Mouse (Mus musculus) C2C12 (cell line): ENCODE measurements around the gene Gtf3c5. TPM values are rescaled to one million over a fixed set of nuclear protein-coding genes. Genes with fewer than 3 reads are reported as not detected.

Experiments used
- H3K27me3 ChIP-seq: one replicate; pipeline ENCODE4 v1.6.1; 2011; ENCODE audit not compliant: control insufficient read depth, insufficient read depth, insufficient read length
- H3K36me3 ChIP-seq: one replicate; pipeline ENCODE4 v1.6.1; 2011; ENCODE audit not compliant: control insufficient read depth, insufficient read depth
- H3K4me3 ChIP-seq: one replicate; pipeline ENCODE4 v1.5.1; 2011; ENCODE audit warnings: mild to moderate bottlenecking, control low read depth; ENCODE audit not compliant: poor library complexity, insufficient read depth, severe bottlenecking
- H3K79me2 ChIP-seq: one replicate; pipeline ENCODE4 v1.6.1; 2011; ENCODE audit not compliant: control insufficient read depth, insufficient read depth
- H3K79me3 ChIP-seq: one replicate; pipeline ENCODE4 v1.6.1; 2011; ENCODE audit warnings: low read depth, control low read depth
- H3ac ChIP-seq: one replicate; pipeline ENCODE3; 2011; ENCODE audit warnings: low read depth; ENCODE audit not compliant: control insufficient read depth, insufficient read length
- CEBPB ChIP-seq: IDR thresholded peaks from one replicate; pipeline ENCODE4 v1.6.1; 2011; ENCODE audit warnings: low read depth, mild to moderate bottlenecking, control low read depth, moderate library complexity
- CTCF ChIP-seq: IDR thresholded peaks from one replicate; pipeline ENCODE4 v1.5.1; 2011; ENCODE audit not compliant: control insufficient read depth, insufficient read depth, insufficient read length
- FOSL1 ChIP-seq: IDR thresholded peaks from one replicate; pipeline ENCODE4 v1.8.0; 2011; ENCODE audit warnings: mild to moderate bottlenecking, low read length; ENCODE audit not compliant: poor library complexity, insufficient read depth, severe bottlenecking
- MAX ChIP-seq: IDR thresholded peaks from one replicate; pipeline ENCODE4 v1.6.1; 2011; ENCODE audit warnings: mild to moderate bottlenecking, control low read depth
- MYOD1 ChIP-seq: IDR thresholded peaks from one replicate; pipeline ENCODE4 v1.6.1; 2011; ENCODE audit warnings: low read depth; ENCODE audit not compliant: control insufficient read depth, insufficient read length
- MYOG ChIP-seq: IDR thresholded peaks from one replicate; pipeline ENCODE4 v1.6.1; 2011; ENCODE audit not compliant: control insufficient read depth, insufficient read length; ENCODE audit errors: extremely low read depth
- USF1 ChIP-seq: IDR thresholded peaks from one replicate; pipeline ENCODE4 v1.6.1; 2011; ENCODE audit warnings: low read depth, mild to moderate bottlenecking, control low read depth, moderate library complexity
- polyA plus RNA-seq: library from polyadenylated mRNA; unstranded; fragments of >200 nt; fragmentation: generic; extraction: Trizol; gene quantifications from one replicate; pipeline ENCODE4 v1.2.1, GENCODE M21; 2012; ENCODE audit warnings: missing spikeins

Gene Gtf3c5
- polyA plus RNA-seq, 1 experiment = 28.1 TPM

DNA sequence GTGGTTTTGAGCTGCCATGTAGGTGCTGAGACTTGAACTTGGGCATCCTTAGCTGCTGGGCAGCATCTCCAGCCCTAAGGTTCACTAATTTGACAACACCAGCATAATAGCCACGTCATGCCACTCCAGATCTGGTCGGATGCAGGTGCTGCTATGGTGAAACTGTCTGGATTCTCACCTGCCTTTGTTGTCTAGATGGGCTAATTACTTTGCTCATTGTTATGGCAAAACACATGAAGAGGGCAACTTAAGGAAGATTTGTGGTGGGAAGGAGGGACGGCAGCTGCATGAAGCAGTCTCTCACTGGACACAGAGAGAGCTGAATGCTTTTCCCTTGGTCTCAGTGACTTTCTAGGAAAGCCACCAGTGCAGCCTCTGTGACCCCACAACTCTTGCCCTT lies 42.5 kb upstream of the Gtf3c5 start:
- H3ac ChIP-seq = no peak overlapping the region
- no peak for TF ChIP-seq MYOD1
- TF ChIP-seq MAX = no peak
- TF ChIP-seq MYOG = no peak
- TF ChIP-seq FOSL1 = no peak
- TF ChIP-seq CTCF = no peak
- TF ChIP-seq CEBPB = no peak
- TF ChIP-seq USF1 = no peak
- H3K79me2 ChIP-seq = no peaks in the 10 kb centered on the region
- H3K79me3 ChIP-seq = no peaks in the 10 kb centered on the region
- peaks cover 20% of the 10 kb centered on the region for H3K27me3 ChIP-seq
- H3K36me3 ChIP-seq = no peaks in the 10 kb centered on the region
- H3K4me3 ChIP-seq = no peak overlapping the region

GRCm38 (mm10) chr2:28624870-28625269 lies 41.3 kb upstream of the Gtf3c5 start:
- Histone ChIP-seq H3K27me3 (peaks cover 23% of the 10 kb centered on the region), H3K79me3 (no peaks in the 10 kb centered on the region), H3K36me3 (no peaks in the 10 kb centered on the region), H3K4me3 (no peak overlapping the region), H3K79me2 (no peaks in the 10 kb centered on the region), H3ac (no peak overlapping the region)
- no peak for TF ChIP-seq MAX

- Histone ChIP-seq H3K79me3 (no peaks in the 10 kb centered on the region), H3ac (no peak overlapping the region), H3K27me3 (peaks cover 36% of the 10 kb centered on the region), H3K36me3 (no peaks in the 10 kb centered on the region), H3K79me2 (no peaks in the 10 kb centered on the region), H3K4me3 (no peak overlapping the region)
- TF ChIP-seq FOSL1 = no peak
- TF ChIP-seq USF1 = no peak
- TF ChIP-seq CEBPB = no peak
- TF ChIP-seq MAX = no peak
- peak; percentile 79 for TF ChIP-seq CTCF
Observed at GRCm38 (mm10) chr2:28622521-28623124, 39.1 kb upstream of the Gtf3c5 start.

GRCm38 (mm10) chr2:28621664-28622171 lies 38.2 kb upstream of the Gtf3c5 start, which contains the start of gene Gfi1b:
TSS of gene Gfi1b (minus strand) at chr2:28621982.
- Histone ChIP-seq H3ac (no peak within 1 kb of the TSS), H3K79me3 (no peaks in the 10 kb centered on the region), H3K4me3 (no peak within 1 kb of the TSS), H3K79me2 (no peaks in the 10 kb centered on the region), H3K27me3 (peaks cover 35% of the 10 kb centered on the region), H3K36me3 (no peaks in the 10 kb centered on the region)
- TF ChIP-seq MYOG (no peak), CTCF (no peak), MYOD1 (no peak), USF1 (no peak), CEBPB (no peak)

DNA sequence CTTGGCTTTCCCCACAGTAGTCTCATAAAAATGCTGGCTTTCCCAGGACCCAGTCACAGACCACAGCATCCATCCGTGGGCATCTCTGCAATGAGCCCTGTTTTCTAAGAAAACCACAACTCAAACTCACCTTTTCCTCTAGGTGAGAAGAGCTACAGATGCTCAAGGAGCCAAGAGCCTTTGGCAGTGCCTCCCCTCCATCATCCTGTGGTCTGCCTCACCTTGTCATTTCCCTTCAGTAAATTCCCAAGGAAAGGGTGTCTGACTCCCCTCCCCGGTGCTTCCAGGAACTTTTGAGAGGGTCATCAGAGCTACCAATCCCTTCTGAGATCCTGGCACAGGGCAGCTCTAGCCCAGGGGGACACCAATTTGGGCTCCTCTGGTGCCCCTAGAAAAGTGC lies 37.6 kb upstream of the Gtf3c5 start:
- H3K36me3 ChIP-seq = no peaks in the 10 kb centered on the region
- no peak overlapping the region for H3K4me3 ChIP-seq
- TF ChIP-seq CTCF (no peak), MYOD1 (no peak), MYOG (no peak), MAX (no peak)
- H3K27me3 ChIP-seq = peaks cover 33% of the 10 kb centered on the region
- no peak overlapping the region for H3ac ChIP-seq
- H3K79me3 ChIP-seq = no peaks in the 10 kb centered on the region
- H3K79me2 ChIP-seq = no peaks in the 10 kb centered on the region

DNA sequence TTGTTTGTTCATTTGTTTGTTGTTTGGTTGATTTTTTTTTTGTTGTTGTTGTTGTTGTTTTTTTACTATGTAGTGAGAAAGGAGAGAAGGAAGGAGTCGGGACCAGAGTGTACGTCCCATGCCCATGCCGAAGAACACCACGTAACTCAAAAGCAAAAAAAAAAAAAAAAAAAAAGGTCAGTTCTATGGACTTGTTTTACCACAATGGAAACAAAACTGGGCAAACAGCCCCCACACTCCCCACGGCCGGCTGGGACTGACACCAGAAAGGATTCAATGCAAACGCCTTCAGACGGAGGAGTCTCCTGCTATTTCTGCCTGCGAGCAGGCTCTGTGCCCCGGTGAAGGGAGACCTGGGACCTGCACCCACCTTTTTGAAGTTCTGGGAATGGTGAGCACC lies 37.0 kb upstream of the Gtf3c5 start:
- Histone ChIP-seq H3K79me3 (no peaks in the 10 kb centered on the region), H3K27me3 (peaks cover 33% of the 10 kb centered on the region), H3K36me3 (no peaks in the 10 kb centered on the region), H3K79me2 (no peaks in the 10 kb centered on the region), H3K4me3 (no peak overlapping the region), H3ac (no peak overlapping the region)
- TF ChIP-seq MAX = no peak
- no peak for TF ChIP-seq MYOD1
- TF ChIP-seq FOSL1 = no peak
- no peak for TF ChIP-seq CTCF
- TF ChIP-seq CEBPB = no peak
- no peak for TF ChIP-seq MYOG
- TF ChIP-seq USF1 = no peak
